8 mouse cellular contexts compared by ENCODE assay signal in genomic region chr6:115991881-115992620, GRCm38 (mm10). TPM values are rescaled to one million over a fixed set of nuclear protein-coding genes. Genes with fewer than 3 reads are reported as not detected.
DNase-seq lines count a peak whose midpoint lies in the region; ATAC-seq and TF ChIP-seq lines count a peak whose summit lies in the region.
"Had no signal": no experiment of that assay in that cellular context is flagged by ENCODE, and none has a peak within 500 bp of the region (broad histone marks: within the 10 kb centered on the region; RNA-seq: fewer than 3 reads in every experiment).

No protein-coding gene starts in this region.

- TF ChIP-seq CTCF in liver, adult 2 months (IDR thresholded peaks at IDR 0.05; ENCODE audit: low read depth, low read length), result no peak

- H3K79me2 ChIP-seq in liver, adult 2 months (ENCODE audit: control insufficient read depth, insufficient read depth, low read length), result peaks cover 10% of the 10 kb centered on the region; the same call in 1 of the 2 replicates

- 51% methylated on average over 10 of the region's 10 CpGs for WGBS in liver, adult 2 months
- WGBS in forebrain, embryonic 12.5 days, result 25% methylated on average over 10 of the region's 10 CpGs
- 37% methylated on average over 10 of the region's 10 CpGs for WGBS in limb, embryonic 13.5 days
- WGBS in neural tube, embryonic 15.5 days, result 40% methylated on average over 10 of the region's 10 CpGs

- peak overlapping the region; percentile 13 for H3K4me2 ChIP-seq in forebrain, embryonic 12.5 days
- H3K4me2 ChIP-seq in limb, embryonic 13.5 days (replicated peaks), result peak overlapping the region; percentile 91
- H3K4me2 ChIP-seq in neural tube, embryonic 15.5 days, result peak overlapping the region; percentile 90

- H3K4me3 ChIP-seq in liver, adult 2 months (ENCODE audit: insufficient read depth, low read depth, low read length), result peak overlapping the region; percentile 57
- H3K4me3 ChIP-seq in forebrain, embryonic 12.5 days (replicated peaks), result peak overlapping the region; percentile 47
- peak overlapping the region; percentile 61 for H3K4me3 ChIP-seq in limb, embryonic 13.5 days
- H3K4me3 ChIP-seq in neural tube, embryonic 15.5 days (replicated peaks), result peak overlapping the region; percentile 54

- no peak for ATAC-seq in forebrain, embryonic 12.5 days (ENCODE audit: low FRiP score)
- no peak for ATAC-seq in limb, embryonic 13.5 days (ENCODE audit: low FRiP score, low read depth)
- no peak for ATAC-seq in neural tube, embryonic 15.5 days (ENCODE audit: low FRiP score)

- H3K9ac ChIP-seq in liver, adult 2 months (ENCODE audit: low read depth, low read length), result peak overlapping the region; percentile 47
- H3K9ac ChIP-seq in forebrain, embryonic 12.5 days, result 0 out of 2 replicates have a peak overlapping the region, but pooled peaks have one; percentile 13
- peak overlapping the region; percentile 54 for H3K9ac ChIP-seq in limb, embryonic 13.5 days
- H3K9ac ChIP-seq in neural tube, embryonic 15.5 days (replicated peaks), result peak overlapping the region; percentile 7; the same call in 1 of the 2 replicates

- no peaks in the 10 kb centered on the region for H3K9me3 ChIP-seq in forebrain, embryonic 12.5 days
- H3K9me3 ChIP-seq in limb, embryonic 13.5 days, result no peaks in the 10 kb centered on the region
- H3K9me3 ChIP-seq in neural tube, embryonic 15.5 days (replicated peaks), result no peaks in the 10 kb centered on the region

- H3K27me3 ChIP-seq in liver, adult 2 months (ENCODE audit: control insufficient read depth, insufficient read depth, low read length), result peaks cover 9% of the 10 kb centered on the region; the same call in 1 of the 2 replicates
- H3K27me3 ChIP-seq in forebrain, embryonic 12.5 days, result peaks cover 63% of the 10 kb centered on the region
- peaks cover 62% of the 10 kb centered on the region for H3K27me3 ChIP-seq in limb, embryonic 13.5 days
- H3K27me3 ChIP-seq in neural tube, embryonic 15.5 days (replicated peaks), result peaks cover 51% of the 10 kb centered on the region

- H3K36me3 ChIP-seq in liver, adult 2 months (ENCODE audit: control insufficient read depth, insufficient read depth, low read length), result no peaks in the 10 kb centered on the region
- H3K36me3 ChIP-seq in forebrain, embryonic 12.5 days (replicated peaks), result no peaks in the 10 kb centered on the region
- H3K36me3 ChIP-seq in limb, embryonic 13.5 days, result no peaks in the 10 kb centered on the region
- no peaks in the 10 kb centered on the region for H3K36me3 ChIP-seq in neural tube, embryonic 15.5 days

- no peak for DNase-seq in liver, adult 2 months (ENCODE audit: extremely low read depth, low read depth, low spot score)
- DNase-seq in liver, result no peak
- no peak for DNase-seq in frontal cortex, postnatal 36 days (ENCODE audit: low spot score in 2 of 2)
- DNase-seq in gastrocnemius, postnatal 4 days (ENCODE audit: low spot score in 2 of 2), result no peak

- H3K4me1 ChIP-seq in liver, adult 2 months (ENCODE audit: control insufficient read depth, insufficient read depth, low read length), result peaks cover 2% of the 10 kb centered on the region; the same call in 1 of the 2 replicates
- peaks cover 28% of the 10 kb centered on the region for H3K4me1 ChIP-seq in forebrain, embryonic 12.5 days
- H3K4me1 ChIP-seq in limb, embryonic 13.5 days, result peaks cover 47% of the 10 kb centered on the region
- peaks cover 39% of the 10 kb centered on the region for H3K4me1 ChIP-seq in neural tube, embryonic 15.5 days

- no peak for TF ChIP-seq POLR2A in liver, adult 2 months (IDR thresholded peaks at IDR 0.05; ENCODE audit: extremely low read depth, insufficient read depth, low read length)

- peak overlapping the region; percentile 37 for H3K27ac ChIP-seq in liver, adult 2 months (replicated peaks; ENCODE audit: insufficient read depth, low read depth, low read length)
- no peak overlapping the region for H3K27ac ChIP-seq in forebrain, embryonic 12.5 days
- no peak overlapping the region for H3K27ac ChIP-seq in limb, embryonic 13.5 days
- H3K27ac ChIP-seq in neural tube, embryonic 15.5 days (replicated peaks), result no peak overlapping the region

RNA-seq across cellular contexts. Expression of gene Plxnd1, which starts 2.8 kb away (rescaled TPM):
- 12.4 and 17.4 TPM in 2 replicates for total RNA-seq in liver, adult 2 months (2014; rRNA removed)
- polyA plus RNA-seq in liver, adult 2 months (2012; rRNA removed), result 12.1 and 18.4 TPM in 2 replicates
- 18.8 and 19.2 TPM in 2 replicates for polyA plus RNA-seq in forebrain, embryonic 12.5 days (2016; fragmentation: Nextera tagmentation; extraction: Ambion mirVana)
- polyA plus RNA-seq in limb, embryonic 13.5 days (2015; fragmentation: Nextera tagmentation; extraction: Ambion mirVana), result 27.6 and 30.0 TPM in 2 replicates
- polyA plus RNA-seq in neural tube, embryonic 15.5 days (2015; fragmentation: Nextera tagmentation; extraction: Ambion mirVana), result 8.8 and 9.8 TPM in 2 replicates
- total RNA-seq in gastrocnemius, postnatal 4 days (2021), result 100 to 1,000 TPM; 125 to 133 TPM

RNA-seq across cellular contexts. Expression of gene H1foo, which starts 47.3 kb away (rescaled TPM):
- not detected in 2 replicates for total RNA-seq in liver, adult 2 months (2014; rRNA removed)
- not detected in 2 replicates for polyA plus RNA-seq in liver, adult 2 months (2012; rRNA removed)
- not detected in 2 replicates for polyA plus RNA-seq in forebrain, embryonic 12.5 days (2016; fragmentation: Nextera tagmentation; extraction: Ambion mirVana)
- polyA plus RNA-seq in limb, embryonic 13.5 days (2015; fragmentation: Nextera tagmentation; extraction: Ambion mirVana), result not detected in 2 replicates
- not detected in 2 replicates for polyA plus RNA-seq in neural tube, embryonic 15.5 days (2015; fragmentation: Nextera tagmentation; extraction: Ambion mirVana)
- not detected for total RNA-seq in gastrocnemius, postnatal 4 days (2021)
- polyA plus RNA-seq: brain, embryonic 14.5 days had no signal

Comparison
In these comparisons a context has a peak if more than half of its experiments do, and no peak if none do; other contexts are left out.
1. H3K4me2 ChIP-seq: peak in every context shown above with its lines; median percentile 91 in limb, embryonic 13.5 days; 90 in neural tube, embryonic 15.5 days; 13 in forebrain, embryonic 12.5 days.